Mouse (Mus musculus) gonadal fat pad, adult 2 months (tissue): Measurements from ENCODE around the gene Tulp3. TPM values are rescaled to one million over a fixed set of nuclear protein-coding genes. Genes with fewer than 3 reads are reported as not detected.
"Not testable (repeated sequence)": the region's sequence is repeated elsewhere in the genome, so short reads cannot be mapped to it uniquely, and the experiment has no call there.

Source experiments
- DNase-seq: peaks from one replicate; pipeline ENCODE4 v3.0.0-alpha.2; 2012; ENCODE audit warnings: low read depth
- polyA plus RNA-seq: library from polyadenylated mRNA; depleted of rRNA; stranded (reverse); fragments of >200 nt; gene quantifications from 2 replicates; pipeline ENCODE4 v1.2.3, GENCODE M21; 2012

Gene Tulp3
- polyA plus RNA-seq, 1 experiment: 18.7 TPM

DNA sequence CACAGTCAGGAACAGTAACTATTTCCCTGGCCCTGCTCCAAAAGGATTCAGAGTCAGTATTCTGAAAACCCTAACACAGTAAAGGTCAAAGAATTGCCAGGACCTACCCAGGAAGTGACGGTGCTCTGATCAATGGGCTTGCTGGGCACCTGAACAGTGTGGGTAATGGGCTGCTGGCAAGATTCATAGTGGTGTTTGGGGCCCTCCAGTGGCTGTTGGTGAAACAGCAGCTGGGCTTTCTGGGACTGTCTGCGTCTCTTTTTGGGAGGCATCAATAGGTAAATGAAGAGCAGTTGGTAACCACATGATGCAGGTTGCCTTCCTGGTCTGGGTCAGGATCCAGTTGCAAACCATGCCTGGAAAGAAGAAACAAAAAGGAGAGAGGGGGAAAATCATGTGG, 3.3 kb upstream of the Tulp3 start:
- no peak for DNase-seq

GRCm38 (mm10) chr6:128355201-128355681, 410 bp downstream of the Tulp3 start:
- DNase-seq: no peak

DNA sequence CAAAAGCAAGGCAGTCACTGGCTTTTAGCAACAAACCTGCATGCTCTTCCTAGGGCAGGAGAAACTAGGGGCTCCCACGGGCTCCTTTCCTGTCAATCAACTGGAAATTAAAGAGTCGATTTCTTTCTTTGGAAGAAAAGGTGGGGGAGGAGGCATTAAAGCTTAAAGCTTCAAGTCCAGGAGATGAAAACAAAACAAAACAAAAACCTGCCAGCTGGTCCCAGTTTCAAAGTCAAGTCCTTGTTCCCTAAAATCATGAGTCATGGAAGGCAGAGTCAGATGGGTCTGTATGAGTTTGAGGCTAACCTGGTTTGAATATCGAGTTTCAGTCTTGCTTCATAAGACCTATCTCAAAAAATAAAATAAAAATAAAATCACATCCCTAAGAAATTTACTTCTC, 1.5 kb downstream of the Tulp3 start:
- no peak for DNase-seq

DNA sequence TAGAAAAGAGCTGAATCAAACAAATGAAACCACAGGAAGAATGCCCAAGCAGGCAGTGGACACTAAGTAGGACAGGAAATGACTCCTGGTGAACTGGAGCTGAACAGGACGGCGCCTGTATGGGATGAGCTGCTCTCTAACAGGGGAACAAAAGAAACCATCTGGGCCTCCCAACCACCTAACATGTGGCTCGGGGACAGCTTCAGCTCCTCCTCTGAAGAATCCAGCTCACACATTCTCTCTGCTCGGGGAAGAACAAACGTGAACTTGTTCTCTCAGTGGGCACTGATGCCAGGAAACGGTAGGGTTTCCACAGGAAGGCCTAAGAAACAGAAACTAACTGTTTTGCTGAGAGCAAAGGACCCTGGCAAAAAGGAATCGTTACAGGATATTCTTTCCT, 5.9 kb downstream of the Tulp3 start:
- no peak for DNase-seq

GRCm38 (mm10) chr6:128346782-128347181, 8.9 kb downstream of the Tulp3 start:
- no peak for DNase-seq

DNA sequence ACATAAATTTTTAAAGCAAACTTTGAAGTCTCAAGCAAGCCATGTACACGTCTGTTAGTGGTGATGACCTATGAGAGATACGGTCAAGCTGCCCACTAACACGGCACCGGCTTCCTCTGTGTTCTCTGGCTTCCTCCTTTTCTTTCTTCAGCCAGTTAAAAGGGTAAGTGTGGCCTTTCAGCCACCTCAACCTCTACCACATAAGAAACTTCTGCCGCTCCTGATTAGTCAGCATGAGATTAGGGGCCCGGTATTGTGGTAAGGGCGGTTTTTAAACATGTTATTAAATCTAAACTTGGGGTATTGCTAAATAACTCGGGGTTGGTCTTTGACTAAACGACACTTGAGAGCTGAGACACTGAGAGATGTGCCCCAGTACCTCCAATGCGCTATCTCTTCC, 10.0 kb downstream of the Tulp3 start:
- DNase-seq: no peak

GRCm38 (mm10) chr6:128341956-128342723, 13.5 kb downstream of the Tulp3 start:
- DNase-seq: no peak

GRCm38 (mm10) chr6:128338876-128339275, 16.8 kb downstream of the Tulp3 start:
- DNase-seq: no peak

DNA sequence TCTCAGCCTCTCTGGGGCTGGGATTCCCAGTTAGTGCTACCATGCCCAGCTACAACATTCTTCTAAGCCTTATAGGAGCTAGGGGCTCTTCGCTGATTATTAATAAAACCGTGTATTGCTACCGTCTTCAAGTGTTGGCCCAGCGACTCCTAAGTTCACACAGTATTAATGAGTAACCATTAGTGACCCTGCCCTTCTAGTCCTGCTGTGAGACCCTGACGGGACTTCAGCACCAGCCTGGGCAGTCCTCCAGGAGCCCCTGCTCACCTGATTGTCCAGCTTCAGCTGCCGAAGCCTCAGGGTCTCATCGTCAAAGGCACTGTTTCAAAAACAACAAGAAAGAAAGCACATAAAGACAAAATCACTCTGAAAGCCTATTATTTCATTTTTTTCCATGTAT, 18.2 kb downstream of the Tulp3 start:
- no peak for DNase-seq

GRCm38 (mm10) chr6:128334397-128335124, 21.1 kb downstream of the Tulp3 start:
- no peak for DNase-seq

DNA sequence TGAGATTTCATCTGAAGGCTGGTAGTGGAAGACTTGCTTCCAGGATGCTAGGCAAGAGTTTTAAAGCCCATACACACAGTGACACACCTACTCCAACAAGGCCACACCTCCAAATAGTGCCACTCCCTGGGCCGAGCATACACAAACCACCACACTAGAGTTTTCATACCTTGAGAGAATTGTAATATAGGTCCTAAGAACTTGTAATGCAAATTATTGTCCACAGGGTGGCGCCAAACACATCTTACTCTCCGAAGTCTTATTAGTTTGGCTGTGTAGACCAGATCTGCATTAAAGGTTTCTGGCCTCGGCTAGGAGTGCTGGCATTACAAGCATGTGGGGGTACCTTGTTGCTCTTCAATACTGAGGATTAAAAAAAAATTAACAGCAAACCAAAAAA, 37.3 kb downstream of the Tulp3 start:
- no peak for DNase-seq

DNA sequence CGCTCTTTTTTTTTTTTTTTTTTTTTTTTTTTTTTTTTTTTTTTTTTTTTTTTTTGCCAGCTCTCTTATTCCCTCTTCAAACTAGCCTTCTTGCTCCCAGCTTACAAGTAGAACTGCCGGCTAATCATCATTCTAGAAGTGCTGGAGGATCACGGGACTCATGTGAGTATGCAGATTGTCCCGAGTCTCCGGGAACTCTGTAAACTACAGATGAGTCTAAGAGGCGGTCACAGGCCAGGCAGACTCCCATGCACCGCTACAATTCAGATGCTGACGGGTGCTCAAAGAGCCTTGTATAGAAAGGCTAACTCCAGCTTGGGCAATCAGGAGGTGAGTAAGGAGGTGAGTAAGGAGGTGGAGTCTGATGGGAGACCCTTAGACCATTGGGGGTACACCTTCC, 40.1 kb downstream of the Tulp3 start:
- no peak for DNase-seq

- DNase-seq: no peak
These were observed 40.9 kb downstream of the Tulp3 start for GRCm38 (mm10) chr6:128314796-128315195.

GRCm38 (mm10) chr6:128308311-128308710, 47.3 kb downstream of the Tulp3 start:
- no peak for DNase-seq

DNA sequence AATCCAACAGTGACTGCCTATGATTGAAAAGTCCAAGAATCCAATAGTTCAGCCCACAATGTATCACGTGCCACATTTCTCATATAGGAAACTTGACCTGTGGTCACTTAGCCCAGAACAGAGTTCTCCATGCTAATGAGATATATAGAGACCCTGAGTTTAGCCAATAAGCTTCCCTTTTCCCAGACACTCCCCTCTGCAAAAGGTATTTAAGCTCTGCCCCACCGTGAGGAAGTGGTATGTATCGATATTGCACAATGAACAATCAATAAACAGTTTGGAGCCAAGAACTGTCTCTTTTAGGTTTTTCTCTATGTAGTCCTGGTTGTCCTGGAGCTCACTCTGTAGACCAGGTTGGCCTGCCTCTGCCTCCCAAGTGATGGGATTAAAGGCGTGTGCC, 50.9 kb downstream of the Tulp3 start:
- no peak for DNase-seq

GRCm38 (mm10) chr6:128302640-128303039, 53.0 kb downstream of the Tulp3 start:
- not testable (repeated sequence) for DNase-seq

DNA sequence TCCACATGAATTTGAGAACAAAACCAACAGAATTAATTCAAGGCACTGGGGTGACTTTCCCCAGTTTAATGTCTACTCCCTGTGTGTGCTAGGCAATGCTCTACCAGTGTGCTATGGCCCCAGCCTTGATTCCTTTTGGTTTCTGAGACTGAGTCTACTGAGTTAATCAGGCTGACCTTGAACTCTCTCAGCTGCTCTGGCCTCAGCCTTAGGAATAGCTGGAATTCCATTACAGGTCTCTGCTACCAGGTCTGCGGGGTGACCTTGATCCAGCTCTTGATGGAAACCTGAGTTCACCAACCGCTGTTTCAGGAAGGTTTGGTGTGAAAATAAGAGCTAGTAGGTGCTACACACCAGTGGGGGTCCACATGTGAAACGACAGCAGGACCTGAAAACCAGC, 53.8 kb downstream of the Tulp3 start:
- DNase-seq: no peak

DNA sequence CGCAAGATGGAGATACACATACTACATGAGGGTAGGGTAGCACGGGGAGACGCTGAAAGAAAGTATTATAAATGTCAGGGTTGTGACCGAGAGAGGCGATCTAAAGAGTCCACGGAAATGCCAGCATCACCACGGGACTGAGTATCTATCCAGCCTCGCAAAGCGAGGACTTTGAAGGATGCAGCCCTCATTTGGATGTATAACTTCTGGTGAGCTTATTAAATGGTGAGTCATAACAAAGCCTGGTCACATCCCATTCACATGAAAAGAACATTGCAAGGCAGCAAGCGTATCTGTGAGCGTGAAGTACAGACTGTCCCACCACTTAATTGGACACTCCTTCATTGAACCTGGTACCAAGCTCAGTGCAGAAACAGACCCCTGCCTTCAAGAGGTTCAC, 54.2 kb downstream of the Tulp3 start:
- no peak for DNase-seq

GRCm38 (mm10) chr6:128300134-128301001, 55.3 kb downstream of the Tulp3 start, which contains the start of gene Tead4:
Tead4 (minus strand) TSS chr6:128300823.
- no peak for DNase-seq

- no peak for DNase-seq
These were observed 56.1 kb downstream of the Tulp3 start for GRCm38 (mm10) chr6:128299292-128300133.

GRCm38 (mm10) chr6:128298246-128298645, 57.4 kb downstream of the Tulp3 start:
- no peak for DNase-seq
